Mouse (Mus musculus) embryonic fibroblast, embryonic 13.5 days (primary cell): ENCODE measurements at regions not wholly inside any gene's neighbourhood (a gene's known extent, or its start where the extent isn't known, plus 50 kb on each side); places are given as distances from the start of the nearest gene placed in this dataset.

Experiments
- CTCF ChIP-seq: IDR thresholded peaks from 2 replicates; pipeline ENCODE4 v1.5.1; 2011; ENCODE audit warnings: mild to moderate bottlenecking, control low read depth, low read length, moderate library complexity, borderline replicate concordance; ENCODE audit not compliant: insufficient read depth
- POLR2A ChIP-seq: IDR thresholded peaks from 2 replicates; pipeline ENCODE4 v1.6.1; 2011; ENCODE audit warnings: low read depth, mild to moderate bottlenecking, control low read depth, low read length, moderate library complexity

DNA sequence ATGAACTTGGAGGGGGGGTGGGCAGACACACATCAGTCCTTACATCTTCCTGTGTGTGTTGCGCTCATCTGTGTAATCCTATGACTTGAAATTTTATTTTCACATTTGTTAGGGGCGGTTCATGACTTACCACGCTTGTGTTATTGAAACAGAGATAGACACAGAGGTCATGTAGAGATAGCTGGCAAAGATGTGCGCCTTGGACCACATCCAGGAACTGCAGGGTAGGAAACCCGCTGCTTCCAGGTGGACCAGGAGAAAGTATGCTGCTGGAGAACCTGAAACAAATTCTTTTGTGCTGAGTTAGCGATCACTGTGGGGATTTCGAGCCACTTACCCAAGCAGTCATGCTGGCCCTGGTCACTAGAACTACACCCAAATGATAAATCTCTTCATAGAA lies 89.1 kb downstream of the Kcnj2 start:
- TF ChIP-seq CTCF (no peak), POLR2A (no peak)
